Mouse (Mus musculus) brain, embryonic 14.5 days (tissue): ENCODE measurements around the gene Abhd17a.

Experiments used
- CTCF ChIP-seq: fragments of 200-500 bp; IDR thresholded peaks from 2 replicates; pipeline ENCODE4 v1.5.1; 2012; ENCODE audit warnings: inconsistent platforms, mild to moderate bottlenecking, moderate library complexity, borderline replicate concordance; ENCODE audit not compliant: insufficient read depth, insufficient read length; ENCODE audit errors: extremely low read depth
- POLR2A ChIP-seq: fragments of 200-500 bp; IDR thresholded peaks from 2 replicates; pipeline ENCODE4 v1.6.1; 2012; ENCODE audit warnings: mild to moderate bottlenecking, inconsistent platforms, borderline replicate concordance; ENCODE audit not compliant: poor library complexity, insufficient read depth, insufficient read length, severe bottlenecking; ENCODE audit errors: extremely low read depth

GRCm38 (mm10) chr10:80538710-80539394, 51.3 kb downstream of the Abhd17a start, which contains the start of gene Atp8b3:
- TF ChIP-seq CTCF = no peak
- TF ChIP-seq POLR2A = no peak
